Mouse (Mus musculus) megakaryocyte, adult 5-6 weeks (primary cell): Measurements from ENCODE around the gene Pdcd2. TPM values are rescaled to one million over a fixed set of nuclear protein-coding genes. Genes with fewer than 3 reads are reported as not detected.

Experiments
- ATAC-seq: 2 replicates; pipeline ENCODE4 v1.8.0; 2016; ENCODE audit warnings: mild to moderate bottlenecking, inconsistent platforms; ENCODE audit not compliant: poor library complexity, severe bottlenecking
- total RNA-seq, 2 experiments: library from RNA; stranded (forward) in 1 of 2; stranded (reverse) in 1 of 2; fragments of 153-499, 151-499 nt in 1 of 2; fragments of 221-1000, 200-1000 nt in 1 of 2; gene quantifications; 2 replicates each; pipeline versions ENCODE4 v1.2.3 to v1.2.4; 2015 to 2017

The Pdcd2 gene
- total RNA-seq, 2 experiments from 2014 or later: 35.0 to 48.8 TPM

GRCm38 (mm10) chr17:15499656-15500394 is 27.3 kb downstream of the Pdcd2 start, which contains the start of the genes Psmb1 and Tbp:
Gene Psmb1, minus strand, starts transcription at chr17:15499751.
Gene Tbp, plus strand, starts transcription at chr17:15499888.
- peak; percentile 90 for ATAC-seq

GRCm38 (mm10) chr17:15498753-15499113 is 28.4 kb downstream of the Pdcd2 start:
- ATAC-seq: no peak

GRCm38 (mm10) chr17:15497882-15498752 is 29.0 kb downstream of the Pdcd2 start:
- ATAC-seq: peak; percentile 85

GRCm38 (mm10) chr17:15490542-15490941 is 36.6 kb downstream of the Pdcd2 start:
- no peak for ATAC-seq

- ATAC-seq: no peak
These were observed 54.4 kb downstream of the Pdcd2 start for GRCm38 (mm10) chr17:15472671-15473070.

Other genes starting within 250 kb of the Pdcd2 start
- gene Dll1, start 150.4 kb downstream of the Pdcd2 start, total RNA-seq (2015): not detected in 2 replicates
- 0.11 TPM in 1 of 2 replicates, not detected in the other for gene Dll1, start 150.4 kb downstream of the Pdcd2 start, total RNA-seq (2017)
- gene Fam120b, start 131.1 kb downstream of the Pdcd2 start, total RNA-seq (2015): 10.8 and 11.8 TPM in 2 replicates
- gene Fam120b, start 131.1 kb downstream of the Pdcd2 start, total RNA-seq (2017): 13.0 and 16.6 TPM in 2 replicates
- 147 and 148 TPM in 2 replicates for gene Psmb1, start 27.6 kb downstream of the Pdcd2 start, total RNA-seq (2015)
- gene Psmb1, start 27.6 kb downstream of the Pdcd2 start, total RNA-seq (2017): 126 and 144 TPM in 2 replicates
- 65.2 and 68.3 TPM in 2 replicates for gene Tbp, start 27.4 kb downstream of the Pdcd2 start, total RNA-seq (2015)
- 42.1 and 50.2 TPM in 2 replicates for gene Tbp, start 27.4 kb downstream of the Pdcd2 start, total RNA-seq (2017)
- gene Prdm9, start 37.1 kb upstream of the Pdcd2 start, total RNA-seq (2015): 2.2 and 7.0 TPM in 2 replicates
- 3.5 and 4.5 TPM in 2 replicates for gene Prdm9, start 37.1 kb upstream of the Pdcd2 start, total RNA-seq (2017)
- 30.8 and 32.4 TPM in 2 replicates for gene Chd1, start 177.7 kb upstream of the Pdcd2 start, total RNA-seq (2015)
- 51.3 and 52.3 TPM in 2 replicates for gene Chd1, start 177.7 kb upstream of the Pdcd2 start, total RNA-seq (2017)